Mouse (Mus musculus): ENCODE data around the gene Olfr154. TPM values are rescaled to one million over a fixed set of nuclear protein-coding genes. Genes with fewer than 3 reads are reported as not detected.
"Not testable (repeated sequence)": the region's sequence is repeated elsewhere in the genome, so short reads cannot be mapped to it uniquely, and the experiment has no call there.

Olfr154 gene
- not detected for total RNA-seq (2021)
- long read RNA-seq, experiment 1, result 0 reads
- long read RNA-seq, experiment 2, result 0 reads

DNA sequence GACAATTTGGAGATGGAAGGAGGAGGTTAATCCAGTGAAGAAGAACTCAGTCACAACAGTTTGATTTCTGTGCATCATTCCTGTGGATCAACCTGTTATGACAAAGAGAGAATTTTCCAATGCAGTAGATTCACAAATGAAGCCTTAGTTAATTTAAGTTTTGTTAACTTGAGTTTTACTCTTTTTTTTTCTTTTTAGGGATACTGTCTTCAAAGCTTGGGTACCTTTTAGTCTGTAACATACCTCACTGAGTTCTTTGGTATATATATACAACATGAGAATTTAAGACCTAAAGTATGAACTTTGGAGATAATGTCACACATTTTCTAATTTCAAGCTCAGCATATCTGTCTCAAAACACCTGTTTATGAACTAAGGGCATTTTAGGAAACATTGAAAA is at the start of gene Olfr154:
Olfr154 (minus strand) TSS at position 101 of the 400 bp plus-strand sequence.
- DNase-seq (ENCODE audit: low spot score in 2 of 2), result not testable (repeated sequence)

DNA sequence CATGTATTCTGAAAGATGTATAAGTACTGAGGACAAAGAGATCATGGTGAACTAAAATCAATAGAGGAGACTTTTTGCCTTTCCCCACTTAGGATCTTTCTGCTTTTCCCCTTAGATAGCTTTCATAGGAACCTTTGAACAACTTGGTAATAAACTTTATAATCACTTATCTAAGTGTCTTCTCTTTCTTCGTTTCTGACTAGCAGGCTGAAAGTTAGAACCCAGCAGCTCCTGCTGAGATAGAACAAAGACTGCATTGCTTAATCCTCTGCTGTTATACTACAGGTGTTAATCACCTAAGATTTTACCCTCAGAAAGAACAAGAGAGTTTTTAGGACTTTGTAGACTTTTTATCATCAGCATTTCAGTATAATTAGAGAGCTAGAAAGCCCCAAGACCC is 46.9 kb upstream of the Olfr154 start:
- no peak for DNase-seq (ENCODE audit: low spot score in 2 of 2)

DNA sequence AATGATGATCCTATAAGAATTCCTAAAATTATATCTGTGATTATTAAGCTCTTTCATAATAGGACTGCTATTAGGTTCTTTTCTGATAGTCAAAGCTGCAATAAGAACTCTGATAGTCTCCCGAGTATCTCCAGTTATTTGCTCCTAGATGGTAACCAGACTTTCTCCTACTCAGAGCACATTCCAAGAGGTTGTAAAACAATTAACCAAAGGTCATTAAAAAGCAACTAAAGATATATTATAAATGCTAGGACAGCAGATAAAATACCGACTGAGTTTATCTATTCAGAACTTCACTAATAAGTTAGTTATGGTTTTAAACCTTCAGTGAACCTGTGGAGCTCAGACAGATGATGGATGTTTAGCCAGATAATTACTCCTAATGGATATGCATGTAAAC is 46.4 kb upstream of the Olfr154 start:
- not testable (repeated sequence) for DNase-seq (ENCODE audit: low spot score in 2 of 2)

DNA sequence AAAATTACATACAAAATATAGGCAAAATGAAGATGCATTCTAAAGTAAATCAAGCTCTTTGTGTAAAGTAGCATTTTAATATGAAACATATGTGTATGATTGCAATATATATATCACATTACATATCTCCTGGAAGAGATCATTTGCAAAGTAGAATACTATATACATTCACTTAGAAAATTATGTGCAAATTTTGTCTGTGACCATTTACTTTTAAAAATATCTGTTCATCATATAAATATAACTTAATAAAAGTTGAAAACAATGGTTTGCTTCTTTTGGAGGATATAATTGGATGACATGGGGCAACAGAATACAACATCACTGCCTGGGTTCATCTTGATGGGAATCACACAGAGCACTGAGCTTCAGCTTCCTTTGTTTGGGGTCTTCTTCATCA is 24.9 kb upstream of the Olfr154 start, which contains the start of gene Olfr1008:
Olfr1008 (plus strand) TSS at position 301 of the 400 bp plus-strand sequence.
- no peak for DNase-seq (ENCODE audit: low spot score in 2 of 2)

DNA sequence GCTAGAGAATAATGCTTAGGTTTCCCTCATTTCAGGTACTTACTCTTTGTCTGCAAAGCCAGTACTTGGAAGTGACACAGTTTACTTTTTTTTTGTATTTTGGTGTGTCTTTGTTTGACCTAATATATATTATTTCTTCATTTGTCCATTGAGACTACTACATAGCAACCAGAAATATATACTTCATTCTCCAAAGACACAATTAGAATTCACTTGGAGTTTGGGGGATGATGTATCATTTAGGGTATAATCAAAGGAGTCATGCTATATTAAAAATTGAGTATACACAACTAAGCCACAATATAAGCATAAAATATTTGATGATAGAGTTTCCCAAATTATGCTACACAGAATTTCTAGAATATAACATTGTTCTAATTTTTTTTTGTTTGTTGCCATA is 14.4 kb upstream of the Olfr154 start, which contains the start of gene Olfr1006:
Olfr1006 (minus strand) TSS at position 101 of the 400 bp plus-strand sequence.
- DNase-seq (ENCODE audit: low spot score in 2 of 2), result no peak

DNA sequence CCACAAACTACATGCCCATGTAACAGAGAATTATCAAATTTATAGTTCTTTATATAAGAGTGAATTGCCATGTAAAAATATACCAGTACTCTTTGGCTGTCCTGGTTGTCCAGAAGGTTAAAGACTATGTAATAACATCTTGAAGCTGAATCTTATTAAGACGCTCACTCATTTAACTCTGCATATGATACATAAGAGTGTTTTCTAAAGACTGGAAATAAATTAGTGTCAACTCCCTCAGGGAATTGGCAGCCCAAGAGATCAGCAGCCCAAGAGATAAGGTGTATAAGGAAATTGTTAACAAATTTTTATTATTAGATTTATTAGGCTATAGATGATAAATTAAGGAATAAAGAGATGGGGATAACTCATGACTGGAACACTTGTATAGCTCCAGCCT is 13.7 kb downstream of the Olfr154 start, which contains the start of gene Olfr1002:
Olfr1002 (minus strand) TSS at position 101 of the 400 bp plus-strand sequence.
- DNase-seq (ENCODE audit: low spot score in 2 of 2), result no peak

Other genes starting within 250 kb of the Olfr154 start
- gene Olfr993, start 249.6 kb downstream of the Olfr154 start, total RNA-seq (2021), result not detected
- gene Olfr994, start 228.0 kb downstream of the Olfr154 start, total RNA-seq (2021), result not detected
- not detected for gene Olfr995, start 220.8 kb downstream of the Olfr154 start, total RNA-seq (2021)
- under 1 TPM; 0.34 to 0.48 TPM for gene 4833423E24Rik, start 145.4 kb downstream of the Olfr154 start, total RNA-seq (2021)
- gene Olfr996, start 85.2 kb downstream of the Olfr154 start, total RNA-seq (2021), result not detected
- gene Olfr998, start 75.5 kb downstream of the Olfr154 start, total RNA-seq (2021), result not detected
- gene Olfr1000, start 52.6 kb downstream of the Olfr154 start, total RNA-seq (2021), result not detected
- not detected for gene Olfr1002, start 13.8 kb downstream of the Olfr154 start, total RNA-seq (2021)
- not detected for gene Olfr1006, start 14.3 kb upstream of the Olfr154 start, total RNA-seq (2021)
- not detected for gene Olfr1008, start 25.0 kb upstream of the Olfr154 start, total RNA-seq (2021)
- under 1 TPM in 1 of 2 experiments, not detected in 1; 0.11 TPM for gene Olfr1009, start 51.0 kb upstream of the Olfr154 start, total RNA-seq (2021)
- not detected for gene Olfr1012, start 98.3 kb upstream of the Olfr154 start, total RNA-seq (2021)
- not detected for gene Olfr1013, start 102.6 kb upstream of the Olfr154 start, total RNA-seq (2021)
- gene Olfr1014, start 108.3 kb upstream of the Olfr154 start, total RNA-seq (2021), result not detected
- gene Olfr1015, start 117.6 kb upstream of the Olfr154 start, total RNA-seq (2021), result not detected
- not detected for gene Olfr1016, start 138.1 kb upstream of the Olfr154 start, total RNA-seq (2021)
- gene Olfr1018, start 154.0 kb upstream of the Olfr154 start, total RNA-seq (2021), result not detected
- gene Olfr1019, start 181.0 kb upstream of the Olfr154 start, total RNA-seq (2021), result not detected
- not detected for gene Olfr1020, start 182.6 kb upstream of the Olfr154 start, total RNA-seq (2021)
- gene Olfr1022, start 204.1 kb upstream of the Olfr154 start, total RNA-seq (2021), result not detected
- not detected for gene Olfr1023, start 221.2 kb upstream of the Olfr154 start, total RNA-seq (2021)
- gene Olfr1024, start 240.6 kb upstream of the Olfr154 start, total RNA-seq (2021), result not detected